Mouse (Mus musculus) liver, postnatal 0 days (tissue): ENCODE data around the gene Gabrr1.
A peak's percentile ranks its signal among the peaks of the same experiment; 100 is the strongest.

Source experiments
- CTCF ChIP-seq: sonication (generic); IDR thresholded peaks from 2 replicates; pipeline ENCODE4 v1.5.1; 2016; ENCODE audit warnings: antibody characterized with exemption, low read depth
- EP300 ChIP-seq: IDR thresholded peaks from 2 replicates; pipeline ENCODE4 v1.6.1; 2016; ENCODE audit warnings: antibody characterized with exemption, low read depth, mild to moderate bottlenecking

- TF ChIP-seq CTCF (peak; percentile 29; the same call in 1 of the 2 replicates), EP300 (no peak)
These were observed 56.7 kb downstream of the Gabrr1 start for GRCm38 (mm10) chr4:33188781-33189734.
